Mouse (Mus musculus) heart, embryonic 13.5 days (tissue): ENCODE measurements at regions not wholly inside any gene's neighbourhood (a gene's known extent, or its start where the extent isn't known, plus 50 kb on each side); places are given as distances from the start of the nearest gene placed in this dataset.
"Not testable (repeated sequence)": the region's sequence is repeated elsewhere in the genome, so short reads cannot be mapped to it uniquely, and the experiment has no call there.

Source experiments
- ATAC-seq: fragments of 200-750 bp; cut with Nextera tagmentation; 2 replicates; pipeline ENCODE4 v1.8.0; 2017; ENCODE audit warnings: moderate TSS enrichment; ENCODE audit not compliant: insufficient number of reproducible peaks, low FRiP score, low TSS enrichment; ENCODE audit errors: extremely low read depth
- H3K27ac ChIP-seq: fragments of 300-500 bp; sonication (generic); replicated peaks from 2 replicates; pipeline ENCODE4 v1.5.1; 2015; ENCODE audit warnings: moderate library complexity, mild to moderate bottlenecking, inconsistent platforms
- H3K27me3 ChIP-seq: fragments of 300-500 bp; sonication (generic); replicated peaks from 2 replicates; pipeline ENCODE4 v1.6.1; 2015; ENCODE audit warnings: mild to moderate bottlenecking, inconsistent platforms
- H3K36me3 ChIP-seq: fragments of 300-500 bp; sonication (generic); 2 replicates; pipeline ENCODE4 v1.6.1; 2015; ENCODE audit warnings: mild to moderate bottlenecking, inconsistent platforms
- H3K4me1 ChIP-seq: fragments of 300-500 bp; sonication (generic); 2 replicates; pipeline ENCODE4 v1.6.1; 2015; ENCODE audit warnings: inconsistent platforms
- H3K4me2 ChIP-seq: fragments of 300-500 bp; sonication (generic); 2 replicates; pipeline ENCODE4 v1.6.1; 2015; ENCODE audit warnings: inconsistent platforms, mild to moderate bottlenecking, moderate library complexity
- H3K4me3 ChIP-seq: fragments of 300-500 bp; sonication (generic); 2 replicates; pipeline ENCODE4 v1.5.1; 2015; ENCODE audit warnings: moderate library complexity, mild to moderate bottlenecking, inconsistent platforms
- H3K9ac ChIP-seq: fragments of 300-500 bp; sonication (generic); 2 replicates; pipeline ENCODE4 v1.6.1; 2015; ENCODE audit warnings: inconsistent platforms, mild to moderate bottlenecking, moderate library complexity
- H3K9me3 ChIP-seq: fragments of 300-500 bp; sonication (generic); 2 replicates; pipeline ENCODE4 v1.6.1; 2016; ENCODE audit warnings: inconsistent platforms
- WGBS: fragments of 180-500 bp; shearing (Covaris S2); methylation state at CpG from one replicate; pipeline ENCODE4 v1.1.7; 2015; ENCODE audit warnings: mixed read lengths; 5-methylcytosine and 5-hydroxymethylcytosine counted together

DNA sequence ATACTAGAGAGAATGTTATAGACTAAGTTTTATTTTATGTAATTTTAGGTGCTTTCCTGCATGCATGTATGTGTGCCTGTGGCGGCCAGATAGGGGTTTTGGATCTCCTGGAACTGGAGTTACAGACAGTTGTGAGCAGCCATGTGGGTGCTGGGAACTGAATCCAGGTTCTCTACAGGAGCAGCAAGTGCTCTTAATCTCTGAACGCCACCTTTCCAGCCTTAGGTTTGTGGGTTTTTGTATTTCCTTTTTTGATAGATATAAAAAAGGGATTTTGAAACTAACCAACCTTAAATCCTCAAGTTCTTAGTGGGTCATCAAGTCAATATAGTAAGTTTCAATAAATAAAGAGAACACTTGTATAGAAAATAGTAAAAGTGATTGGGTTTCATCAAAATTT, 87.2 kb downstream of the Phlda1 start:
- no peak overlapping the region for H3K27ac ChIP-seq
- ATAC-seq, result no peak
- H3K9me3 ChIP-seq, result no peaks in the 10 kb centered on the region
- no peak overlapping the region for H3K4me3 ChIP-seq
- peaks cover 5% of the 10 kb centered on the region; the same call in 1 of the 2 replicates for H3K27me3 ChIP-seq
- no peak overlapping the region for H3K4me2 ChIP-seq
- H3K4me1 ChIP-seq, result peaks cover 40% of the 10 kb centered on the region
- H3K9ac ChIP-seq, result no peak overlapping the region
- no peaks in the 10 kb centered on the region for H3K36me3 ChIP-seq
- WGBS, result 88% methylated on average over 2 of the region's 2 CpGs

DNA sequence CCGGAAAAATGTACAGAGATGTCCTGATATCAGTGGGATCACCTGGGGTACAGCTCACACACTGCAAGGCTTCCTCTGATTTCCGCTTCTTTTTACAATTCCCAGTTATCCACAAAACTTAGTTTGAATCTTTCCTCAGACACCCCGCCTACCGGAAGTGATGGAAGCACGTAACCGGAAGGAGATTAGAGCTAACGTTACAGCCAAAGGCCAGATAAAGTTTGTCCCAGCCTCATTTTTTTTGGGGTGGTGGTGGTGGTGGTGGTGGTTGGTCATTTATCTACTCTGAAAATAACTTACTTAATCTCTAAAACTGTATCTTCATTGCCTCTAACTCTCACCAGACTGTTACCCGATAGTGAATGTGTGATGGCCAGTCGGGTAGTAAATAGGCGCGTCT, 88.1 kb downstream of the Phlda1 start:
- Histone ChIP-seq H3K4me3 (peak overlapping the region; percentile 41), H3K27me3 (peaks cover 9% of the 10 kb centered on the region; the same call in 1 of the 2 replicates), H3K36me3 (no peaks in the 10 kb centered on the region), H3K9ac (peak overlapping the region; percentile 60; the same call in 1 of the 2 replicates), H3K27ac (peak overlapping the region; percentile 73), H3K4me2 (peak overlapping the region; percentile 66), H3K4me1 (peaks cover 43% of the 10 kb centered on the region), H3K9me3 (no peaks in the 10 kb centered on the region)
- ATAC-seq, result no peak
- 27% methylated on average over 11 of the region's 11 CpGs for WGBS

DNA sequence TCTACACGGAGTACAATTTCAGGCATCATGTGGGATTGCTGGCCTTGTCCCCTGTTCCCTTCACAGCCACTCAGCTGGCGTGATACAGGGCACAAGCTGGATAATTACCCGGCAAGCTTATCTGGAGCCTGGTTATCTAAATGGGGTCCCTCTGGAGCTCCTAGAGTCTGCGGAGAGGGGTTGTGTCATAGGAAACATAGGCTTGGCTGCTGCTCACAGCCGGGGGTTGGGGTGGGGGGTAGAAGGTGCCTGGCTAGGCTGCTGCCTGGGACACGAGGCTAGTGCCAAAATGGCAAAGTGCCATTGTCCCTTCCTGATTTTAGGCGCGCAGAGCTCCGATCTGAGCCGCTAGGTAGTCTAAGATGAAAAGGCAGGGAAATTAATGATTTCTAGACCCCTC, 88.6 kb downstream of the Phlda1 start:
- Histone ChIP-seq H3K9me3 (no peaks in the 10 kb centered on the region), H3K9ac (peak overlapping the region; percentile 60), H3K4me1 (peaks cover 47% of the 10 kb centered on the region), H3K4me2 (peak overlapping the region; percentile 66), H3K27ac (peak overlapping the region; percentile 73), H3K36me3 (no peaks in the 10 kb centered on the region), H3K4me3 (peak overlapping the region; percentile 41), H3K27me3 (peaks cover 9% of the 10 kb centered on the region; the same call in 1 of the 2 replicates)
- ATAC-seq, result peak; percentile 75
- WGBS, result 7% methylated on average over 10 of the region's 10 CpGs

DNA sequence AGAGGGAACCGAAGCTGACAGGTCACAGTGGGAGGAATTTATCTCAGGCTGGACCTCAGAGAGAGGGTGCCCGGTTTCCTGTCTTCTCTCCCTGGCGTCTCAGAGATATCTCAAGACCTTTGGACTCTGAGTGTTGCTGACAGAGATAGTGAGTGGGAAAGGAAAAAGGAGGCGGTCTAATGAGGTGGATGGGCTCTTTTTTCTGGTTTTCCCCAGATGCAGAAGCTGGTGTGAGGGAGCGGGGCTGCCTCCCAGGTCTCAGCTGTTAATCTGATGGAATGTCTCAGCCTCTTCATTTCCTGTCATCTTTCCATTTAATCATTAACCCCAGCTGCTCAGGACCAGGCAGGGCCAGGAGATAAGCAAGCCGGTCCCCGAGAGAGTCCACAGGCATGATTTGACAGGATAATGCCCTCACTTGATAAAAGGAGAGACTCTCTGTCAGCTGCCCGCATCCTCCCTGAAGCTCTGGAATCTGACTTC, 89.5 kb downstream of the Phlda1 start:
- peak overlapping the region; percentile 66 for H3K4me2 ChIP-seq

DNA sequence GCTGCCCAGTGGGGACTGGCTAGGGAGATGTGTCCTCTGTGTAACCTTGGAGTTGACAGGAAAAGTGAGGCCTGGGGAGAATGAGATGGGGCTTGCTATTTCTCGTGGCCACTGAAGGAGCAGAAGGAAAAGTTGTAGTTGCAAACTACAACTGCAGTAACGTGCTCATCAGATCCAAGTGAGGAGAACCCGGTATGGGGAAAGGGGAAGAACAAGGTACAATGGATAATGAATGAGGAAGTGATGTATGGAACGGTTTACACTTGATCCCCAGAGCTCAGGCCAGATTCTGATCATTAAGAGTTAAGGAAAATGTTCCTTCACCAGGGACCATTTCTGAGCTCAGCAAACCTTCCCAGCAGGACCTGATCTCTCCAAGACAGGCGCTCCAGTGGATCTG, 92.6 kb downstream of the Phlda1 start:
- 82% methylated on average over 5 of the region's 5 CpGs for WGBS
- Histone ChIP-seq H3K4me3 (no peak overlapping the region), H3K27ac (no peak overlapping the region)

More for the DNA sequence above, 89.5 kb downstream of the Phlda1 start:
- Histone ChIP-seq H3K4me1 (peaks cover 57% of the 10 kb centered on the region), H3K27me3 (peaks cover 9% of the 10 kb centered on the region; the same call in 1 of the 2 replicates), H3K4me3 (peak overlapping the region; percentile 41), H3K9ac (peak overlapping the region; percentile 12), H3K27ac (peak overlapping the region; percentile 73), H3K36me3 (no peaks in the 10 kb centered on the region), H3K9me3 (no peaks in the 10 kb centered on the region)
- WGBS, result 11% methylated on average over 8 of the region's 8 CpGs
- ATAC-seq, result peak; percentile 23

DNA sequence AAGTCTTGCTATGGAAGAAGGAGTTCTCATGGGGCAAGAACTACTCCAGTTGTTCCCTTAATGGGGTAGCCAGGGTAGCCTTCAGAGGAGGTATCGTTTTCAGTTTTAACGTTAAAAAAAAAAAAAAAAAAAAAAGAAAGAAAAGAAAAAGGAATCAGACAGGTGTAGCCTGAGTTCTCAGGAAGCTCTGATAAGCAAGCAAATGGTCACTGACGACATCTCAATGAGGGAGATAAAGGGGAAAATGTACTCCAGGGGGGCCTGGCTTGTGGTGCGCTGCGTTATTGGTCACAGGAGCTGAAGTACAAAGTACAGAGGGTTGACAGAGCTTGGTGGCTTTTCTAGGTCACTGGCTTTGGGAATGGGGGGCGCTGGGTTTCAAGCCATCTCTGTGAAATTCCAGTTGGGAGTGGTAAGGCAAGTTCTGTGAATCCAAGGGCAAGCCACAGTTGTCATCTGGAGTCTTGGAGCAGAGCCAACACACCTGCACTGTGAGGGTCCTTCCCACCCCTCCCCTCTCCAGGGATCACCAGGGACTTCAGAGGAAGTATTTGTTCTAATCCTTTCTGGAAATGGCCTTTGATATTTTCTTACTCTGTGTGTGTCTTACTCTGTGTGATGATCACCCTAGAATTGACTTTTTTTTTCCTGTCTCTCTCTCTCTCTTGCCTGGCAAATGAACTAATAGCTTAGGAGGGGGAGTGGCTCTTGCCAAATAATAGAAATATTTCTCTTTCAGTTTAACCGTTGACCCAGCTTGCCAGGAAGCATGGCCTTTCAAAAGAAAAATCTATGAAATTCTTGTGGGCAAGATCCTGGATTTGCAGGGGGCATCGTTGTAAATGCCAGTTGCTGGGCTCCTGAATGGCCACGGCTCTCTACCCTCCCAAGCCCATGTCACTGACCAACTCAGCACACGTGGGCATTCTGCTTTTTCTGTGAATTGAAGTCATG, 93.5 kb downstream of the Phlda1 start:
- no peak for ATAC-seq
- peak overlapping the region; percentile 18; the same call in 1 of the 2 replicates for H3K4me2 ChIP-seq
- 50% methylated on average over 10 of the region's 10 CpGs for WGBS

More for the DNA sequence above, 92.6 kb downstream of the Phlda1 start:
- H3K4me2 ChIP-seq, result no peak overlapping the region
- ATAC-seq, result no peak
- no peaks in the 10 kb centered on the region for H3K9me3 ChIP-seq
- H3K4me1 ChIP-seq, result peaks cover 64% of the 10 kb centered on the region
- peaks cover 9% of the 10 kb centered on the region; the same call in 1 of the 2 replicates for H3K27me3 ChIP-seq
- no peak overlapping the region for H3K9ac ChIP-seq
- H3K36me3 ChIP-seq, result no peaks in the 10 kb centered on the region

DNA sequence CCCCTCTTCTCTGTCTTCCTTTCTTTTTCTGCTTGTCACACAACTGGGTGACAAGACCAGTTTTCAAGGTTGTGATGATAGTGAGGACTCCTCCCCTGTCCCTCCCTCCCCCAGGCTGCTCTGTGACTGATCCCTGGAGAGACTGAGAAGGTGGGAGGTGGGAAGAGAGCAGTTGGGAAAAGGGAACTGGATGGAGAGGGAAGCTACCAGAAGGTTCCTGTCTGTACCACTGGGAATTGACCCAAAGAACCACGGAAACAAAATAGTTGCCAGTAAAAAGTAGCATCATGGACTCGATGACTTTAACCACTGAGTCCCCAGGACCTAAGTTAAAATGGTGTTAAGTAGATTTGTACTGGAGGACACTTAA, 94.2 kb downstream of the Phlda1 start:
- peak overlapping the region; percentile 18; the same call in 1 of the 2 replicates for H3K4me2 ChIP-seq
- no peak for ATAC-seq
- H3K4me3 ChIP-seq, result no peak overlapping the region
- H3K4me1 ChIP-seq, result peaks cover 49% of the 10 kb centered on the region
- no peaks in the 10 kb centered on the region for H3K9me3 ChIP-seq
- H3K27me3 ChIP-seq, result peaks cover 9% of the 10 kb centered on the region; the same call in 1 of the 2 replicates
- no peaks in the 10 kb centered on the region for H3K36me3 ChIP-seq
- no peak overlapping the region; the same call in 1 of the 2 replicates for H3K9ac ChIP-seq
- peak overlapping the region; percentile 70 for H3K27ac ChIP-seq
- 29% methylated on average over 2 of the region's 2 CpGs for WGBS

More for the DNA sequence above, 93.5 kb downstream of the Phlda1 start:
- no peak overlapping the region for H3K4me3 ChIP-seq
- no peaks in the 10 kb centered on the region for H3K9me3 ChIP-seq
- H3K4me1 ChIP-seq, result peaks cover 56% of the 10 kb centered on the region
- H3K9ac ChIP-seq, result peak overlapping the region; percentile 3; the same call in 1 of the 2 replicates
- no peaks in the 10 kb centered on the region for H3K36me3 ChIP-seq
- H3K27me3 ChIP-seq, result peaks cover 9% of the 10 kb centered on the region; the same call in 1 of the 2 replicates
- H3K27ac ChIP-seq, result peak overlapping the region; percentile 70

DNA sequence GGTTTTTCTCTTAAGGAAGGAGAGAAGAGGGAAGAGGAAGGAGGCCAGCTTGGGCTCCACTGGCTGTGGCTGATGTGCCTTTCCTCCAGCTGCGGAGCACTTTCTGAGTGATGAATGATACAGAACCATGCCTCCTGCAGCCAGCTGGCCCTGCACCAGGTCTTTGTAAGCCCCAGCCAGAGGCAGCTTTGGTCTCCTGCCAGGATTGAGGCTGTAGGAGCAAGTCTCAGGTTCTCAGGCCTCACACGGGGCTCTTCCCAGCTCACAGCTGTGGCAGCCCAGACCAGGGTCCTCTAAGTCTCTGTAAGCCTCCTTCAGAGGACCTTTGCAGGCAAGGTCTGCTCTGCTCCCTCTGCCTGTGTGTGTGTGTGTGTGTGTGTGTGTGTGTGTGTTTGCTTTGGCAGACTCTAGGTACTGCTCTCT, 94.6 kb downstream of the Phlda1 start:
- WGBS, result 5% methylated on average over 2 of the region's 2 CpGs
- peaks cover 9% of the 10 kb centered on the region; the same call in 1 of the 2 replicates for H3K27me3 ChIP-seq
- peak overlapping the region; percentile 50 for H3K9ac ChIP-seq
- no peaks in the 10 kb centered on the region for H3K36me3 ChIP-seq
- H3K4me1 ChIP-seq, result peaks cover 45% of the 10 kb centered on the region
- ATAC-seq, result peak; percentile 44; the same call in 1 of the 2 replicates
- peak overlapping the region; percentile 18; the same call in 1 of the 2 replicates for H3K4me2 ChIP-seq
- H3K27ac ChIP-seq, result peak overlapping the region; percentile 70
- H3K4me3 ChIP-seq, result no peak overlapping the region
- H3K9me3 ChIP-seq, result no peaks in the 10 kb centered on the region

DNA sequence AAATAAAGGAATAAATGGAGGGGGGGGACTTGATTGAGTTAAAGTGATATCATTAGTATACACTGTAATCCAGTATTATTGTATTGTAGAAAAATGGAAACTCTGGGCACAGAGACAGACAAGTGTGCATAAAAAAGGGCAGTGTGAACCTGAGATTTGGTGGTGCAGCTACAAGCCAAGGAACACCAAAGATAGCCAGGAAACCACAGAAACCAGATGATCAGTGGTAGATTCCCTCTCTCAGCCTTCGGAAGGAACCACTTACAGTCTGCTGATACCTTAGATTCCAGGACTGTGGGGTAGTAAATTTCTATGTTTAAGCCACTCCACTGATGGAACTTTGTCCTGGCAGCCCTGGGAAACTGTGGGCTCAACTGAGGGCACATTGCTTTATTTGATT, 97.1 kb downstream of the Phlda1 start:
- Histone ChIP-seq H3K27me3 (peaks cover 5% of the 10 kb centered on the region; the same call in 1 of the 2 replicates), H3K36me3 (no peaks in the 10 kb centered on the region), H3K9me3 (no peaks in the 10 kb centered on the region), H3K4me1 (peaks cover 31% of the 10 kb centered on the region), H3K27ac (no peak overlapping the region), H3K9ac (no peak overlapping the region), H3K4me3 (no peak overlapping the region), H3K4me2 (no peak overlapping the region)
- no peak for ATAC-seq
- WGBS, result 51% methylated on average over 1 of the region's 1 CpGs

DNA sequence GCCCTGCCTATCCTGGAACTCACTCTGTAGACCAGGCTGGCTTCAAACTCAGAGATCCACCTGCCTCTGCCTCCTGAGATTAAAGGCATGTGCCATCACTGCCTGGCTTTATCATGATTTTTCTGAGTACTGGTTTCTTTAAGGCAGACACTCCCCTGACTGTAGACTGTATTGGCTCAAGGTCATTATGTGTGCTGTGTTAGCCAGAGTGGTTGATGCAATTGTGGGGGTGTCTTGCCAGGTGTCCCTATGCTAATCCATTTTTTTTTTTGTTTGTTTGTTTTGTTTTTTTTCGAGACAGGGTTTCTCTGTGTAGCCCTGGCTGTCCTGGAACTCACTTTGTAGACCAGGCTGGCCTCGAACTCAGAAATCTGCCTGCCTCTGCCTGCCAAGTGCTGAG, 101.3 kb downstream of the Phlda1 start:
- H3K27me3 ChIP-seq, H3K4me1 ChIP-seq, H3K4me3 ChIP-seq, H3K27ac ChIP-seq, H3K9ac ChIP-seq, H3K4me2 ChIP-seq, H3K36me3 ChIP-seq, ATAC-seq, H3K9me3 ChIP-seq: not testable (repeated sequence)
- 76% methylated on average over 2 of the region's 2 CpGs for WGBS

DNA sequence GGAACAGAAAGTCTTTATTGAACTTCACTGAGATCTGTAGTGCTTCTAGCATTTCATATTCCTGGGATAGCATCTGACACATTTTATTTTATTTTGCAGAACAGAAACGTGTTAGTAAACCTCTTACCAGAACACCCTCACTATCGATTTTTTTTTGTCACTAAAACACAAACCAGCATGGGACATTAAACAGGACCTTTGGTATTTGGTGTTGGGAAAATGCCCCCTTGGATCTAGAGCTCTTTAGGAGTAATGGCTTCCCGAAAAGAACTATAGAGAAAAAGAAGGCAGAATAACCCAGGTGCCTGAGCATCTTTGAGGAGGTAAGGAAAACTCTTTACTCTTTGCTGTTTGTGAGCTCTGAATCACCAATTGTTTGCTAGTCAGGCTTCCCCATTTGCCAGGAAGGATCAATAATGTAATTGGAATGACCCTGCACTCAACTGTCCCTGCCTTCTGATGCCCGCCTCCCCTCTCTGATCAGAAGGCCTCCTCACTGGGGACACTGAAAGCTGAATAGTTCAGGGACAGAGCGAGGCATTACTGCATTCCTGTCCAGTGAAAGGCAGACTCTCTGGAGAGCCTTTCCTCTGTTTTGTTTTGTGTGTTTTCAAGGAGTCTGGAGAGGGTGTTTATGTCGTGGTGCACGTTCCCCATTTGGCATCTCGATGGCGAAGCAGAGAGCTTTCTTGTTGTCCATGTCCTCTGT, 102.5 kb downstream of the Phlda1 start:
- no peaks in the 10 kb centered on the region for H3K9me3 ChIP-seq
- no peak overlapping the region for H3K27ac ChIP-seq
- no peaks in the 10 kb centered on the region for H3K27me3 ChIP-seq
- WGBS, result 75% methylated on average over 9 of the region's 9 CpGs
- no peaks in the 10 kb centered on the region for H3K4me1 ChIP-seq
- no peak overlapping the region for H3K4me3 ChIP-seq
- ATAC-seq, result no peak
- no peak overlapping the region for H3K4me2 ChIP-seq
- H3K9ac ChIP-seq, result no peak overlapping the region
- H3K36me3 ChIP-seq, result no peaks in the 10 kb centered on the region
